Mouse (Mus musculus) embryonic facial prominence, embryonic 11.5 days (tissue): Measurements from ENCODE around the gene Anxa2. TPM values are rescaled to one million over a fixed set of nuclear protein-coding genes. Genes with fewer than 3 reads are reported as not detected.
A peak's percentile ranks its signal among the peaks of the same experiment; 100 is the strongest.

Source experiments
- ATAC-seq: fragments of 200-750 bp; cut with Nextera tagmentation; replicated peaks from 2 replicates; pipeline ENCODE4 v1.8.0; 2017; ENCODE audit warnings: low read depth; ENCODE audit not compliant: insufficient number of reproducible peaks, low FRiP score, low TSS enrichment
- DNase-seq: peaks from one replicate; pipeline ENCODE4 v3.0.0-alpha.2; 2015; ENCODE audit warnings: low spot score
- H3K27ac ChIP-seq: fragments of 300-500 bp; sonication (generic); replicated peaks from 2 replicates; pipeline ENCODE4 v1.5.1; 2014; ENCODE audit warnings: mild to moderate bottlenecking, low read depth, low read length, control low read depth
- H3K27me3 ChIP-seq: fragments of 300-500 bp; sonication (generic); 2 replicates; pipeline ENCODE4 v1.6.1; 2014; ENCODE audit warnings: mild to moderate bottlenecking, low read length, moderate library complexity, mixed read lengths; ENCODE audit not compliant: control insufficient read depth, insufficient read depth
- H3K36me3 ChIP-seq: fragments of 300-500 bp; sonication (generic); replicated peaks from 2 replicates; pipeline ENCODE4 v1.6.1; 2014; ENCODE audit warnings: low read depth, mild to moderate bottlenecking, low read length, moderate library complexity, mixed read lengths; ENCODE audit not compliant: control insufficient read depth, insufficient read depth
- H3K4me1 ChIP-seq: fragments of 300-500 bp; sonication (generic); 2 replicates; pipeline ENCODE4 v1.6.1; 2014; ENCODE audit warnings: low read length, mixed read lengths; ENCODE audit not compliant: control insufficient read depth, insufficient read depth
- H3K4me2 ChIP-seq: fragments of 300-500 bp; sonication (generic); 2 replicates; pipeline ENCODE4 v1.6.1; 2014; ENCODE audit warnings: low read depth, mild to moderate bottlenecking, control low read depth, low read length, moderate library complexity
- H3K4me3 ChIP-seq: fragments of 300-500 bp; sonication (generic); 2 replicates; pipeline ENCODE4 v1.5.1; 2014; ENCODE audit warnings: low read depth, low read length, control low read depth
- H3K9ac ChIP-seq: fragments of 300-500 bp; sonication (generic); replicated peaks from 2 replicates; pipeline ENCODE4 v1.6.1; 2014; ENCODE audit warnings: mild to moderate bottlenecking, control low read depth, low read length
- H3K9me3 ChIP-seq: fragments of 300-500 bp; sonication (generic); replicated peaks from 2 replicates; pipeline ENCODE4 v1.6.1; 2016; ENCODE audit warnings: mild to moderate bottlenecking, low read length, inconsistent platforms, mixed read lengths; ENCODE audit not compliant: control insufficient read depth
- WGBS: fragments of 180-500 bp; shearing (Covaris S2); extraction: QIAGEN DNeasy Blood & Tissue Kit; methylation state at CpG from one replicate; pipeline ENCODE4 v1.1.7; 2014; 5-methylcytosine and 5-hydroxymethylcytosine counted together
- polyA plus RNA-seq: library from polyadenylated mRNA; unstranded; fragments of >200 nt; fragmentation: Nextera tagmentation; extraction: Ambion mirVana; gene quantifications from 2 replicates; pipeline ENCODE4 v1.2.1, GENCODE M21; 2014

Anxa2 gene
- polyA plus RNA-seq, 1 experiment from 2014 or later: 288 TPM

- Histone ChIP-seq H3K4me2 (no peak overlapping the region), H3K36me3 (no peaks in the 10 kb centered on the region), H3K9ac (no peak overlapping the region), H3K9me3 (no peaks in the 10 kb centered on the region), H3K4me1 (no peaks in the 10 kb centered on the region), H3K27ac (no peak overlapping the region), H3K4me3 (no peak overlapping the region), H3K27me3 (no peaks in the 10 kb centered on the region)
- ATAC-seq: no peak
- no peak for DNase-seq
- WGBS: 62% methylated on average over 14 of the region's 14 CpGs
These were observed 23.9 kb downstream of the Anxa2 start for GRCm38 (mm10) chr9:69477195-69477823.

- no peak overlapping the region for H3K4me3 ChIP-seq
- no peak for DNase-seq
- H3K27me3 ChIP-seq: no peaks in the 10 kb centered on the region
- no peaks in the 10 kb centered on the region for H3K36me3 ChIP-seq
- H3K4me2 ChIP-seq: no peak overlapping the region
- no peak for ATAC-seq
- no peak overlapping the region for H3K27ac ChIP-seq
- H3K9ac ChIP-seq: no peak overlapping the region
- H3K4me1 ChIP-seq: no peaks in the 10 kb centered on the region
- WGBS: 41% methylated on average over 6 of the region's 6 CpGs
- no peaks in the 10 kb centered on the region for H3K9me3 ChIP-seq
These were observed 24.4 kb downstream of the Anxa2 start for GRCm38 (mm10) chr9:69477824-69478222.

GRCm38 (mm10) chr9:69480344-69480743 lies 26.9 kb downstream of the Anxa2 start:
- no peak overlapping the region for H3K9ac ChIP-seq
- peak; percentile 46; the same call in 1 of the 2 replicates for ATAC-seq
- H3K9me3 ChIP-seq: no peaks in the 10 kb centered on the region
- H3K4me2 ChIP-seq: no peak overlapping the region
- H3K27me3 ChIP-seq: no peaks in the 10 kb centered on the region
- no peak overlapping the region for H3K4me3 ChIP-seq
- WGBS: 3% methylated on average over 1 of the region's 1 CpGs
- H3K36me3 ChIP-seq: no peaks in the 10 kb centered on the region
- no peak overlapping the region for H3K27ac ChIP-seq
- DNase-seq: peak; percentile 90
- H3K4me1 ChIP-seq: no peaks in the 10 kb centered on the region; the same call in 1 of the 2 replicates

GRCm38 (mm10) chr9:69483811-69484210 lies 30.4 kb downstream of the Anxa2 start:
- Histone ChIP-seq H3K4me2 (no peak overlapping the region), H3K9ac (no peak overlapping the region), H3K27me3 (no peaks in the 10 kb centered on the region), H3K36me3 (no peaks in the 10 kb centered on the region), H3K4me1 (no peaks in the 10 kb centered on the region; the same call in 1 of the 2 replicates), H3K4me3 (no peak overlapping the region), H3K9me3 (no peaks in the 10 kb centered on the region), H3K27ac (no peak overlapping the region)
- no peak for DNase-seq
- no peak for ATAC-seq
- 51% methylated on average over 12 of the region's 12 CpGs for WGBS

- Histone ChIP-seq H3K27ac (no peak overlapping the region), H3K4me3 (no peak overlapping the region), H3K9ac (no peak overlapping the region), H3K9me3 (no peaks in the 10 kb centered on the region), H3K4me2 (no peak overlapping the region), H3K27me3 (no peaks in the 10 kb centered on the region), H3K36me3 (no peaks in the 10 kb centered on the region; the same call in 1 of the 2 replicates), H3K4me1 (no peaks in the 10 kb centered on the region; the same call in 1 of the 2 replicates)
- ATAC-seq: no peak
- DNase-seq: no peak
- WGBS: 72% methylated on average over 8 of the region's 8 CpGs
These were observed 32.7 kb downstream of the Anxa2 start for GRCm38 (mm10) chr9:69486140-69486539.

- WGBS: 28% methylated on average over 8 of the region's 8 CpGs
- no peaks in the 10 kb centered on the region for H3K9me3 ChIP-seq
- H3K27ac ChIP-seq: no peak overlapping the region
- no peaks in the 10 kb centered on the region; the same call in 1 of the 2 replicates for H3K4me1 ChIP-seq
- no peaks in the 10 kb centered on the region; the same call in 1 of the 2 replicates for H3K36me3 ChIP-seq
- no peak overlapping the region for H3K9ac ChIP-seq
- ATAC-seq (no peak), DNase-seq (no peak)
- no peaks in the 10 kb centered on the region for H3K27me3 ChIP-seq
- no peak overlapping the region for H3K4me3 ChIP-seq
- no peak overlapping the region for H3K4me2 ChIP-seq
These were observed 35.1 kb downstream of the Anxa2 start for GRCm38 (mm10) chr9:69488510-69488909.

GRCm38 (mm10) chr9:69488972-69489371 lies 35.6 kb downstream of the Anxa2 start:
- Histone ChIP-seq H3K36me3 (no peaks in the 10 kb centered on the region; the same call in 1 of the 2 replicates), H3K4me1 (no peaks in the 10 kb centered on the region), H3K27me3 (no peaks in the 10 kb centered on the region), H3K4me2 (no peak overlapping the region), H3K4me3 (no peak overlapping the region), H3K9ac (no peak overlapping the region), H3K27ac (no peak overlapping the region), H3K9me3 (no peaks in the 10 kb centered on the region)
- 20% methylated on average over 5 of the region's 5 CpGs for WGBS
- no peak for ATAC-seq
- DNase-seq: peak; percentile 68

GRCm38 (mm10) chr9:69492809-69493208 lies 39.4 kb downstream of the Anxa2 start:
- H3K9me3 ChIP-seq: no peaks in the 10 kb centered on the region
- DNase-seq (no peak), ATAC-seq (no peak)
- 96% methylated on average over 6 of the region's 6 CpGs for WGBS
- H3K4me3 ChIP-seq: no peak overlapping the region
- no peaks in the 10 kb centered on the region; the same call in 1 of the 2 replicates for H3K36me3 ChIP-seq
- no peak overlapping the region for H3K27ac ChIP-seq
- no peak overlapping the region for H3K9ac ChIP-seq
- H3K4me1 ChIP-seq: no peaks in the 10 kb centered on the region
- no peak overlapping the region for H3K4me2 ChIP-seq
- H3K27me3 ChIP-seq: no peaks in the 10 kb centered on the region
